Mouse (Mus musculus) bone marrow, adult 2 months (tissue): Measurements from ENCODE around the gene Gramd1c. TPM values are rescaled to one million over a fixed set of nuclear protein-coding genes. Genes with fewer than 3 reads are reported as not detected.

Source experiments
- H3K27ac ChIP-seq: fragments of 200-500 bp; 2 replicates; pipeline ENCODE4 v1.5.1; 2012; ENCODE audit warnings: low read depth, mild to moderate bottlenecking, control low read depth, inconsistent platforms, low read length; ENCODE audit not compliant: control insufficient read depth, poor library complexity, insufficient read depth
- H3K4me1 ChIP-seq: fragments of 200-500 bp; 2 replicates; pipeline ENCODE4 v1.6.1; 2011; ENCODE audit warnings: low read length; ENCODE audit not compliant: control insufficient read depth, insufficient read depth
- H3K4me3 ChIP-seq: fragments of 200-500 bp; replicated peaks from 2 replicates; pipeline ENCODE3; 2011; ENCODE audit warnings: mild to moderate bottlenecking, low read depth, low read length, control low read depth; ENCODE audit not compliant: control insufficient read depth
- CTCF ChIP-seq: fragments of 200-500 bp; IDR thresholded peaks from 2 replicates; pipeline ENCODE4 v1.5.1; 2011; ENCODE audit warnings: low read length, control low read depth; ENCODE audit not compliant: control insufficient read depth, insufficient read depth
- POLR2A ChIP-seq: fragments of 200-500 bp; IDR thresholded peaks from 2 replicates; pipeline ENCODE4 v1.6.1; 2011; ENCODE audit warnings: low read depth, mild to moderate bottlenecking, control low read depth, low read length, borderline replicate concordance; ENCODE audit not compliant: control insufficient read depth
- WGBS: fragments of 180-500 bp; shearing (Covaris S2); methylation state at CpG from one replicate; pipeline ENCODE4 v1.1.7; 2018; 5-methylcytosine and 5-hydroxymethylcytosine counted together
- polyA plus RNA-seq: library from polyadenylated mRNA; stranded (reverse); fragments of >200 nt; gene quantifications from 2 replicates; pipeline ENCODE4 v1.2.4, GENCODE M21; 2011; ENCODE audit warnings: low replicate concordance; ENCODE audit not compliant: missing spikeins, insufficient read depth, insufficient read length

Gene Gramd1c
- polyA plus RNA-seq, 1 experiment = 6.3 TPM

- TF ChIP-seq CTCF (no peak), POLR2A (no peak)
- Histone ChIP-seq H3K4me3 (peak within 1 kb of the TSS; percentile 67), H3K27ac (no peak within 1 kb of the TSS; the same call in 1 of the 2 replicates), H3K4me1 (no peaks in the 10 kb centered on the region)
- 1% methylated on average over 98 of the region's 103 CpGs for WGBS
Observed at GRCm38 (mm10) chr16:43979328-43980109, 83.6 kb downstream of the Gramd1c start, which contains the start of gene Zdhhc23. Gene Zdhhc23 (minus strand): TSS chr16:43979791.

GRCm38 (mm10) chr16:43979010-43979327 lies 84.2 kb downstream of the Gramd1c start:
- WGBS = 29% methylated on average over 7 of the region's 7 CpGs
- Histone ChIP-seq H3K27ac (no peak overlapping the region; the same call in 1 of the 2 replicates), H3K4me3 (peak overlapping the region; percentile 67), H3K4me1 (no peaks in the 10 kb centered on the region)
- TF ChIP-seq POLR2A (no peak), CTCF (no peak)

- TF ChIP-seq CTCF (no peak), POLR2A (no peak)
- H3K27ac ChIP-seq = no peak overlapping the region
- 84% methylated on average over 22 of the region's 22 CpGs for WGBS
- H3K4me1 ChIP-seq = no peaks in the 10 kb centered on the region
- no peak overlapping the region for H3K4me3 ChIP-seq
Observed at GRCm38 (mm10) chr16:43973606-43974220, 89.4 kb downstream of the Gramd1c start.

- 78% methylated on average over 11 of the region's 11 CpGs for WGBS
- no peak overlapping the region for H3K27ac ChIP-seq
- no peaks in the 10 kb centered on the region for H3K4me1 ChIP-seq
- TF ChIP-seq CTCF (no peak), POLR2A (no peak)
- no peak overlapping the region for H3K4me3 ChIP-seq
Observed at GRCm38 (mm10) chr16:43973147-43973546, 90.0 kb downstream of the Gramd1c start.

- H3K4me1 ChIP-seq = no peaks in the 10 kb centered on the region
- no peak overlapping the region for H3K4me3 ChIP-seq
- no peak overlapping the region for H3K27ac ChIP-seq
- WGBS = 86% methylated on average over 2 of the region's 2 CpGs
- TF ChIP-seq POLR2A (no peak), CTCF (no peak)
Observed at GRCm38 (mm10) chr16:43972391-43972790, 90.8 kb downstream of the Gramd1c start.

GRCm38 (mm10) chr16:43971741-43972140 lies 91.4 kb downstream of the Gramd1c start:
- TF ChIP-seq POLR2A = no peak
- no peak for TF ChIP-seq CTCF
- Histone ChIP-seq H3K27ac (no peak overlapping the region), H3K4me3 (no peak overlapping the region), H3K4me1 (no peaks in the 10 kb centered on the region)
- WGBS = 86% methylated on average over 9 of the region's 9 CpGs

- 87% methylated on average over 11 of the region's 11 CpGs for WGBS
- no peak overlapping the region for H3K4me3 ChIP-seq
- no peaks in the 10 kb centered on the region for H3K4me1 ChIP-seq
- TF ChIP-seq CTCF (no peak), POLR2A (no peak)
- no peak overlapping the region for H3K27ac ChIP-seq
Observed at GRCm38 (mm10) chr16:43971189-43971588, 92.0 kb downstream of the Gramd1c start.

- H3K4me1 ChIP-seq = no peaks in the 10 kb centered on the region
- no peak for TF ChIP-seq CTCF
- no peak for TF ChIP-seq POLR2A
- H3K27ac ChIP-seq = no peak overlapping the region
- H3K4me3 ChIP-seq = no peak overlapping the region
- 31% methylated on average over 3 of the region's 3 CpGs for WGBS
Observed at GRCm38 (mm10) chr16:43970426-43970825, 92.7 kb downstream of the Gramd1c start.

- Histone ChIP-seq H3K27ac (no peak overlapping the region), H3K4me1 (no peaks in the 10 kb centered on the region), H3K4me3 (no peak overlapping the region)
- TF ChIP-seq CTCF = no peak
- no peak for TF ChIP-seq POLR2A
- WGBS = 74% methylated on average over 13 of the region's 13 CpGs
Observed at GRCm38 (mm10) chr16:43965781-43966389, 97.3 kb downstream of the Gramd1c start.
